Mouse (Mus musculus) limb, embryonic 15.5 days (tissue): Measurements from ENCODE around the gene Kif23. TPM values are rescaled to one million over a fixed set of nuclear protein-coding genes. Genes with fewer than 3 reads are reported as not detected.

Experiments
- ATAC-seq: fragments of 200-750 bp; cut with Nextera tagmentation; 2 replicates; pipeline ENCODE4 v1.8.0; 2017; ENCODE audit warnings: low read depth, moderate TSS enrichment; ENCODE audit not compliant: insufficient number of reproducible peaks, low FRiP score, low TSS enrichment
- H3K27ac ChIP-seq: fragments of 300-500 bp; sonication (generic); 2 replicates; pipeline ENCODE4 v1.5.1; 2015; ENCODE audit warnings: moderate library complexity, mild to moderate bottlenecking, inconsistent platforms
- H3K27me3 ChIP-seq: fragments of 300-500 bp; sonication (generic); 2 replicates; pipeline ENCODE4 v1.6.1; 2015; ENCODE audit warnings: inconsistent platforms
- H3K36me3 ChIP-seq: fragments of 300-500 bp; sonication (generic); 2 replicates; pipeline ENCODE4 v1.6.1; 2015; ENCODE audit warnings: inconsistent platforms
- H3K4me1 ChIP-seq: fragments of 300-500 bp; sonication (generic); 2 replicates; pipeline ENCODE4 v1.6.1; 2015; ENCODE audit warnings: inconsistent platforms
- H3K4me2 ChIP-seq: fragments of 300-500 bp; sonication (generic); 2 replicates; pipeline ENCODE4 v1.6.1; 2015; ENCODE audit warnings: mild to moderate bottlenecking, inconsistent platforms
- H3K4me3 ChIP-seq: fragments of 300-500 bp; sonication (generic); 2 replicates; pipeline ENCODE4 v1.5.1; 2015; ENCODE audit warnings: mild to moderate bottlenecking, inconsistent platforms
- H3K9ac ChIP-seq: fragments of 300-500 bp; sonication (generic); 2 replicates; pipeline ENCODE4 v1.6.1; 2015; ENCODE audit warnings: inconsistent platforms
- H3K9me3 ChIP-seq: fragments of 300-500 bp; sonication (generic); 2 replicates; pipeline ENCODE4 v1.6.1; 2016; ENCODE audit warnings: inconsistent platforms
- WGBS: fragments of 180-500 bp; shearing (Covaris S2); methylation state at CpG from one replicate; pipeline ENCODE4 v1.1.7; 2015; 5-methylcytosine and 5-hydroxymethylcytosine counted together
- polyA plus RNA-seq: library from polyadenylated mRNA; unstranded; fragments of >200 nt; fragmentation: Nextera tagmentation; extraction: Ambion mirVana; gene quantifications from 2 replicates; pipeline ENCODE4 v1.2.1, GENCODE M21; 2015

The Kif23 gene
- polyA plus RNA-seq, 1 experiment from 2014 or later, result 91.2 TPM

DNA sequence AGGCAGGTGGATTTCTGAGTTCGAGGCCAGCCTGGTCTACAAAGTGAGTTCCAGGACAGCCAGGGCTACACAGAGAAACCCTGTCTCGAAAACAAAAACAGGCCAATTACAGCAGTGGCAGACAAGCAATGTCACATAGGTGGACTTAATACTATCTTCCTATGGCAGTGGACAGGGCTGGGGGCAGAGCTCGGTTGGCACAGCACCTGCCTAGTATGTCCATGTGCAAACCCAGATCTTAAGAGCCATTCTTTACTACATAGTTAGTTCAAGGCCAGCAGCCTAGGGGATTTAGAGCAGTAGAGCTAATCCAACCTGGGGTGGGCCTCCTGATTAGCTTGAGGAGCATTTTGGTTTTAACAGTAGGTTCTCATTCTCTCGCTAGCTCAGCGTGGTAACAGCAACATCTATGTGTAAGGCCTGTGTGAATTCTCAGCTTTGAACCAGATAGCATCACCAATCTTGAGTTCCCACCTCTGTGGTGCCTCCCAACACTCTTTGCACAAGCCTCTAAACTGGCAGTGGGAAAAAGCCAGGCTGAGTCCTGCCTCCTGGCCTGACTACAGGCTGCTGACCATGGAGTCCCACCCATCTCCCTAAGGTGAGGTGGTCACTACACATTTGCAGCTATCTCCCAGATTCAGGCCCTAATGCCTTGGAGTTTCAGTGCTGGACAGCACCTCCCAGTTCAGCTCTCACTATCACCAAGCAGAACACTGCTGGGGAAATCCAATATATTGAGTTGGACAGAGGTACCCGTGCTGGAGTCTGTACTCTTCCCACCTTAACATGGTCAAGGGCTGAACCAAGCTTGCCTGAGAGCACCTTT lies 35.1 kb downstream of the Kif23 start:
- 50% methylated on average over 6 of the region's 6 CpGs for WGBS
- Histone ChIP-seq H3K4me1 (peaks cover 22% of the 10 kb centered on the region), H3K27me3 (no peaks in the 10 kb centered on the region), H3K9ac (no peak overlapping the region), H3K27ac (no peak overlapping the region), H3K4me2 (no peak overlapping the region), H3K36me3 (peaks cover 26% of the 10 kb centered on the region), H3K4me3 (no peak overlapping the region), H3K9me3 (no peaks in the 10 kb centered on the region)
- no peak for ATAC-seq

DNA sequence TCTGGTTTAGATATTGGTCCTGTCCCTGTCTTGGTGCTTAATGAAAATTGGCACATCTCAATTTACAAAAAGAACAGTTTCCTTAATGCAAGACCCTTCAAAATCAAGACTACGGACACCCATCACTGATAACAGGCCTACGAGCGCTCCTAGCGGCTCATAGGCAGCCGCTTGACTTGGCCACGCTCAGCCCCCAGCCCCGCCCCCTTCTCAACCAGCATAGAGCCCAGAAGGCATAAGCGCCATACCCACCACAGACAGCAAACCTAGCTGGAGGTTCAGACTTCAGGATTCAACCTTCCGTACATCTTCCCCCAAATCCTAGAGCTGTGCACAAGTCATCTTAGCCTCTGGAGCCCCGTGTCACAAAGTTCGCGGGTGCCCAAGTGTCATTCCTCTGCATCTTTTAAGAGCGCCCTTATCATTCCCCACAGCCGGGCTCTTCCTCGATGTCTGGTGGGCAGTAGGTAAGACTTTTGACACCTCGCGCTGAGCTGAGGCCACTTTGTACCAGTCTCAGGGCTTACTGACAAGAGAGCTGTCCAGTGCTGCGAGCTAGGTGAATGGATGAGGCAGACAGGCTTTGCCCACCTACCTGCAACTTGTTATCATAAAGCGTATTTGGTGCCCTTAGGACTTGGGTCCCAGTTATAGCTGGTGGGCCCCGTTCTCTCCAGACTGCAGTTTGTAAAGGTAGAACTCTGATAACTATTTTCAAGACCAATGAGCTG lies 35.9 kb downstream of the Kif23 start:
- H3K27me3 ChIP-seq, result no peaks in the 10 kb centered on the region
- H3K36me3 ChIP-seq, result peaks cover 23% of the 10 kb centered on the region
- H3K27ac ChIP-seq, result no peak overlapping the region
- no peak overlapping the region for H3K4me3 ChIP-seq
- WGBS, result 46% methylated on average over 20 of the region's 20 CpGs
- no peak for ATAC-seq
- no peak overlapping the region for H3K9ac ChIP-seq
- no peaks in the 10 kb centered on the region for H3K9me3 ChIP-seq
- no peak overlapping the region for H3K4me2 ChIP-seq
- H3K4me1 ChIP-seq, result peaks cover 22% of the 10 kb centered on the region

DNA sequence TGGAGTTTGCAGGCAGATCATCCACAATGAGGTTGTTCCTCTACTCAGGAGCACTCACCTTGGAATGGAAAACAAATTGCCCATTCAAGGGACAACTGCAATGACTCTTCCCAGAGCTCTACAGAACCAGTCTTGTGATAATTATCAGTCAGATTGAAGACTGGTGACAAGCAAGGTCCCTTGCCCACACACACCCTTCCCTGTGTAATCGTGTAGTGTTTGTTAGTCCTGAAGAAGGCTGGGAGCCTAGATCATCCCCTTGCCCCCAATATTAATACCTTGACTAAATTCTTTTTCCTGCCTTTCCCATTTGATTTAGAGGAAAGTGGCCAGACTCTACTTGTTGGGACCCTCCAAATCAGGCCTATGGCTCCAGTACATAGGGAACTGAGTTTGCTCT lies 36.9 kb downstream of the Kif23 start:
- no peak for ATAC-seq
- H3K36me3 ChIP-seq, result peaks cover 23% of the 10 kb centered on the region

DNA sequence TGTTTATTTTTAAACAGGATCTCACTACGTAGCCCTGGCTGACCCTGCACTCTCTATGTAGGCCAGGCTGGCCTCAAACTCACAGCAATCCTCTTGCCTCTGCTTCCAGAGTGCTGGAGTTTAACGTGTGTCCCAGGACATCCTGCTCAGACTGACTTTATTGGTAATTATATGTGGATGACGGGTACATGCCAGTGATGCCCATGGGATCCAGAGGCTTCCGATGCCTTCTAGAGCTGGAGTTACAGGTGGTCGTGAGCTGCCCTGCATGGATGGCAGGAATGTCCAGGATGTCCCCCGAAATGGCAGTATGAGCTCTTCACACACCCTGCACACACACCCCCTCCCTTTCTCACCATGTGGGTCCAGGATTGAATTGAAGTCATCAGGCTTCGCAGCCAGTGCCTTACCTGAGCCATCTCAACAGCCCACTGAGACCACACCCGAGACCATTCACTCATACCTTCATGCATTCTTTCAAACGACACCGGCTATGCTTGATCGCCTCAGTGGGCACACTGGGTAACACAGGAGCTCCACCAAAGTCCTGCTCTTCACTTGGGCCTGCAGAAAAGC lies 37.7 kb downstream of the Kif23 start:
- H3K9me3 ChIP-seq, result no peaks in the 10 kb centered on the region
- H3K27ac ChIP-seq, result no peak overlapping the region
- ATAC-seq, result no peak
- 92% methylated on average over 11 of the region's 11 CpGs for WGBS
- no peaks in the 10 kb centered on the region for H3K27me3 ChIP-seq
- no peak overlapping the region for H3K9ac ChIP-seq
- no peak overlapping the region for H3K4me3 ChIP-seq
- H3K36me3 ChIP-seq, result peaks cover 23% of the 10 kb centered on the region
- H3K4me1 ChIP-seq, result peaks cover 25% of the 10 kb centered on the region
- no peak overlapping the region for H3K4me2 ChIP-seq

More for the DNA sequence above, 36.9 kb downstream of the Kif23 start:
- Histone ChIP-seq H3K4me1 (peaks cover 23% of the 10 kb centered on the region), H3K9ac (no peak overlapping the region), H3K4me3 (no peak overlapping the region), H3K9me3 (no peaks in the 10 kb centered on the region), H3K4me2 (no peak overlapping the region), H3K27ac (no peak overlapping the region), H3K27me3 (no peaks in the 10 kb centered on the region)
- WGBS, result 79% methylated on average over 1 of the region's 1 CpGs

DNA sequence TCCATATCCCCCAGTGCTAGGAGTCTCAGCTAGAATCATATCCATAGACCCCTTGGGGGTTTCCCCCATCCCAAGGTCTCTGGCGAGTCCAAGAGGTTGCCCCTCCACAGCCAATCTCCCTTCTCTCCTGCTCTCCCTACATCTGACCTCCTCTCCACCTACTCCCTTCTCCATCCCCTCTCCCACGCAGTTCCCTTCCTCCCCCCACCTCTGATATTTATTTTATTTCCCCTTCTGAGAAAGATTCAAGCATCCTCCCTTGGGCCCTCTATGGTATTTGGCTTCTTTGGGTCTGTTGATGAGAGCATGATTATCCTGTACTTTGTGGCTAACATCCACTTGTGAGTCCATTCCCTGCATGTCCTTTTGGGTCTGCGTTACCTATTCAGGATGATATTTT lies 38.2 kb downstream of the Kif23 start:
- no peak for ATAC-seq
- H3K9ac ChIP-seq, result no peak overlapping the region
- WGBS, result 83% methylated on average over 3 of the region's 3 CpGs
- H3K36me3 ChIP-seq, result peaks cover 23% of the 10 kb centered on the region
- H3K4me1 ChIP-seq, result peaks cover 22% of the 10 kb centered on the region
- no peaks in the 10 kb centered on the region for H3K9me3 ChIP-seq
- H3K4me2 ChIP-seq, result no peak overlapping the region
- H3K27me3 ChIP-seq, result no peaks in the 10 kb centered on the region
- H3K27ac ChIP-seq, result no peak overlapping the region
- no peak overlapping the region for H3K4me3 ChIP-seq

DNA sequence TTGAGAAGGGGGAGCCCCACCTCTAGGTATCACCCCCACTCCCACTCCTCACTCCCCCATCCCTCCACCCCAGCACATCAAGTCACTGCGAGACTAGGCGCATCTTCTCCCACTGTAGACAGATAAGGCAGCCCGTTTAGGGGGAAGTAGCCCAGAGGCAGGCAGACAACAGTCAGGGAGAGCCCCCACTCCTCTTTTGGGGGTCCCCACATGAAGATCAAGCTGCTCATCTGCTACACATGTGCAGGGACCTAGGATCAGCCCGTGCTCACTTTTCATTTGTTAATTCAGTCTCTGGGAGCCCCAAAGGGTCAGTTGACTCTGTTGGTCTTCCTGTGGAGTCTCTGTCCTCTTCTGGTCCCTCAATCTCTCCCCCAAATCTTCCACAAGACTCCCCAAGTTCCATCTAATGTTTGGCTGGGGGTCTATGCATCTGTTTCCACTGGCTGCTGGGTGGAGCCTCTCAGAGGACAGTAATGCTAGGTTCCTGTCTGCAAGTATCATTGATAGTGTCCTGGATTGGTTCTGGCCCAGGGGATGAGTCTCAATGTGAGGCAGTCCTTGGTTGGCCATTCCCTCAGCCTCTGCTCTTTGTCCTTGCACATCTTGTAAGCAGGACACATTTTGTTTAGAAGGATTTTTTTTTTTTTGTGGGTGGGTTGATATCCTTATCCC lies 38.8 kb downstream of the Kif23 start:
- peaks cover 20% of the 10 kb centered on the region for H3K36me3 ChIP-seq
- H3K27me3 ChIP-seq, result no peaks in the 10 kb centered on the region
- no peak for ATAC-seq
- no peak overlapping the region for H3K9ac ChIP-seq
- no peaks in the 10 kb centered on the region for H3K9me3 ChIP-seq
- H3K4me1 ChIP-seq, result peaks cover 16% of the 10 kb centered on the region
- no peak overlapping the region for H3K4me2 ChIP-seq
- H3K4me3 ChIP-seq, result no peak overlapping the region
- H3K27ac ChIP-seq, result no peak overlapping the region
- 81% methylated on average over 4 of the region's 4 CpGs for WGBS

DNA sequence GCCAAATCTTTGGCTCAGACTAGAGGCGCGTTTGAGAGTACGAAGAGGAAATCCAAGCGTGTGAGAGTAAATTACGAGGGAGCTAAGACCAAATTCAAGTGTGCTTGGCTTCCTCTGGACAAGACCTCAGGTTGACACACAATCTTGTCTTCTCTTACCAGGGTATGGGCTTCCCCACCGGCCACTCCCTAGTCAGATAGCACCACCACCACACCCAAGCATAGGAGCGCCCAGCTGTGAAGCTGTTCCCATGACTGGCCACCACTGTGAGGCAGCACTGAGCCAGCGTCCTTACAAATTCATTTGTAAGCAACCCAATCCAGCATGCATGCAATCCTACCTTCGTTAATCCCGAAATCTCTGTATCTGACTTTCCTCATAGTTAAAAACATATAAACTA lies 39.7 kb downstream of the Kif23 start:
- Histone ChIP-seq H3K4me2 (no peak overlapping the region), H3K27ac (no peak overlapping the region), H3K9me3 (no peaks in the 10 kb centered on the region), H3K4me3 (no peak overlapping the region), H3K36me3 (peaks cover 11% of the 10 kb centered on the region), H3K9ac (no peak overlapping the region), H3K4me1 (peaks cover 9% of the 10 kb centered on the region; the same call in 1 of the 2 replicates), H3K27me3 (no peaks in the 10 kb centered on the region)
- ATAC-seq, result no peak
- 66% methylated on average over 10 of the region's 10 CpGs for WGBS

DNA sequence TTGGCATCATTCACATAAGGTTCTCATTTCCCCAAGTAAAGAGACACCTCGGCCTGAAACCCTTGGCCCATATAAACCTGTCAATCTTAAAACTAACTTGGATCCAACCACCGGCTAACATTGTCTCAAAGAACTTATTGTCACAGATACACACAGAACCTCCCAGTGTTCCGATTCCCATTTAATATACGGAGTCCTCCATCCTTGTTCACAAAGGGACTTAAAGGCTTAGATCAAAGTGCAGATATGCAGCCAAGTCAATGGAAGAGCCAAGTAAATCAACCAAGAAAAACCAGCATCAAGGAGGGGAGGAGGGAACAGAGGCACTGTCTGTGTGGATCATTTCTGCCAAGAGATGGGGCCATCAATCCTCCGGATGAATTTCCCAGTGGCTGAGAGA lies 41.0 kb downstream of the Kif23 start:
- Histone ChIP-seq H3K27ac (no peak overlapping the region), H3K4me3 (no peak overlapping the region), H3K9ac (no peak overlapping the region), H3K4me2 (no peak overlapping the region), H3K4me1 (peaks cover 5% of the 10 kb centered on the region; the same call in 1 of the 2 replicates), H3K36me3 (no peaks in the 10 kb centered on the region), H3K9me3 (no peaks in the 10 kb centered on the region), H3K27me3 (peaks cover under 1% of the 10 kb centered on the region)
- ATAC-seq, result no peak
- 46% methylated on average over 5 of the region's 5 CpGs for WGBS

DNA sequence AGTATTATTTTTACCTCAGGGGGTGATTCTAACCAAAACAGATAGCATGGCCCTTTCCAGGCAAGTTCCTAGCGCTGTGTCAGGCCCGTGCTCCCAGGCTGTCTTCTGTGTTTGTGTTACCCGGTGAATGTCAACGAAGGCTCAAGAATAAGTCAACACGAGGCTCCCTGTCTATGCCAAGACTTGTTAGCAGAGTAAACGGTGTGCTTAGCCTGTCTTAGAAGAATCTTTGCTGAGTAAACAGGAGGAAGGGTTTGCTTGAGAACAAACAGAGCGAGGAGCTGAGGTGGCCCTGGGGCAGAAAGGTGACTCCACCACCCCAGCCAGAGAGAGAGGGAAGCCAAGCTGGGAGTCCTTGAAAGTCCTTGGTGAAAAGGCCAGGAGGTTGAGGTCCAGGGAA lies 42.4 kb downstream of the Kif23 start:
- Histone ChIP-seq H3K27me3 (peaks cover 6% of the 10 kb centered on the region), H3K4me1 (peaks cover 9% of the 10 kb centered on the region), H3K4me2 (no peak overlapping the region), H3K9me3 (no peaks in the 10 kb centered on the region), H3K4me3 (no peak overlapping the region), H3K36me3 (no peaks in the 10 kb centered on the region), H3K9ac (no peak overlapping the region), H3K27ac (no peak overlapping the region)
- ATAC-seq, result no peak
- WGBS, result 46% methylated on average over 7 of the region's 7 CpGs

DNA sequence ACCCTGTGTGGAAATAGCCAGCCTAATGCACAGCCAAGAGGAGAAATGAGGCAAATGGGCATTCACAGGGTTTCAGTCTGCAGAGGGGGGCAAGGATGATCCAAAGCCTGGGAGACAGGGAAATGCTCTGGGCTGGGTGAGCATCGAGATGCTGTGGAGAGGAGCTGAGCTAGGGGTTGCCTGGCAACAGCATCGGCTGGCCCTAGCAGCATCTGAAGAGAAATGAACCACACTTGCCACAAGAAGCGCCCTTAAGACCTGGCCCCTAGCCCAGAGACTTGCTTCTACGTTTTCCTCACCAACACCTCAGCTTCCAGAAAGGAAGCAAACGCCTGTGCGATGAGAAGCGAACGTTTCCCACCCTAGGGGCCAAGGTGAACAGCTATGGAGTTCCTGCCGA lies 44.1 kb downstream of the Kif23 start:
- Histone ChIP-seq H3K27ac (no peak overlapping the region), H3K9ac (no peak overlapping the region), H3K9me3 (no peaks in the 10 kb centered on the region), H3K4me1 (peaks cover 19% of the 10 kb centered on the region), H3K4me3 (no peak overlapping the region), H3K36me3 (no peaks in the 10 kb centered on the region), H3K27me3 (peaks cover 10% of the 10 kb centered on the region), H3K4me2 (no peak overlapping the region)
- 56% methylated on average over 9 of the region's 9 CpGs for WGBS
- no peak for ATAC-seq

DNA sequence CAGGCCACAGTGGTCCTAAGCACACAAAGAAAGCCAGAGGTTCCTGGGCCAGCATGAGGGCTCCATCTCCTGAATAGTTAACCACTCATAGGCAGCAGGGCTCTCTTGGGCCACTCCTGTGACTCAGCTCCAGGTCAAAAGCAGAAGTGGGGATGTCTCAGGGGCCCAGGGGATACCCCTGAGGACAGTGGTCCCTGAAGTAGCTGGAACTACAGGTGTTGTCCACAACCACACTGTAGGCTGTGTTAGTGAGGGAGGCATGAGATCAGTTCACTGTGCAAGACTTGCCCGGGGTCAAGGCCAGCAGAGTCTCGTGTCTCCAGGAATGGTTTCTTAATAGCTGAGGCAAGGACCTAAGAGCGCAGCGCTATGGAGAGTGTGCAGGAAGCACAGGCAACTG lies 45.0 kb downstream of the Kif23 start:
- H3K4me1 ChIP-seq, result peaks cover 19% of the 10 kb centered on the region
- WGBS, result 83% methylated on average over 4 of the region's 4 CpGs
- H3K9me3 ChIP-seq, result no peaks in the 10 kb centered on the region
- H3K27me3 ChIP-seq, result peaks cover 11% of the 10 kb centered on the region
- no peak overlapping the region for H3K4me2 ChIP-seq
- H3K27ac ChIP-seq, result no peak overlapping the region
- H3K36me3 ChIP-seq, result no peaks in the 10 kb centered on the region
- H3K9ac ChIP-seq, result no peak overlapping the region
- no peak for ATAC-seq
- H3K4me3 ChIP-seq, result no peak overlapping the region
